Comparison of ENCODE assay signal across 8 mouse cellular contexts in genomic region chr3:153668447-153669290, GRCm38 (mm10). TPM values are rescaled to one million over a fixed set of nuclear protein-coding genes. Genes with fewer than 3 reads are reported as not detected.
DNase-seq lines count a peak whose midpoint lies in the region; ATAC-seq and TF ChIP-seq lines count a peak whose summit lies in the region.

No protein-coding gene starts in this region.

- TF ChIP-seq POLR2A in lung, adult 2 months (IDR thresholded peaks at IDR 0.05; ENCODE audit: borderline replicate concordance, extremely low read depth, low read depth, low read length) = no peak

- no peak for TF ChIP-seq CTCF in lung, embryonic 14.5 days (IDR thresholded peaks at IDR 0.05; ENCODE audit: low read depth)
- TF ChIP-seq CTCF in lung, adult 2 months (IDR thresholded peaks at IDR 0.05; ENCODE audit: insufficient read depth, low read length) = no peak

- ATAC-seq in lung, embryonic 14.5 days (ENCODE audit: insufficient read depth) = peak; percentile 20; the same call in 1 of the 2 replicates
- peak; percentile 25; the same call in 1 of the 2 replicates for ATAC-seq in neural tube, embryonic 14.5 days (ENCODE audit: low read depth)

- H3K27me3 ChIP-seq in lung, embryonic 14.5 days (ENCODE audit: insufficient read depth, low read length) = no peaks in the 10 kb centered on the region
- H3K27me3 ChIP-seq in heart, embryonic 10.5 days (ENCODE audit: insufficient read depth, poor library complexity, severe bottlenecking) = no peaks in the 10 kb centered on the region
- H3K27me3 ChIP-seq in neural tube, embryonic 14.5 days (ENCODE audit: control insufficient read depth, insufficient read depth, low read length) = no peaks in the 10 kb centered on the region

- no peaks in the 10 kb centered on the region for H3K9me3 ChIP-seq in lung, embryonic 14.5 days (ENCODE audit: low read depth, low read length)
- H3K9me3 ChIP-seq in heart, embryonic 10.5 days = no peaks in the 10 kb centered on the region
- H3K9me3 ChIP-seq in neural tube, embryonic 14.5 days (ENCODE audit: control insufficient read depth, low read length) = no peaks in the 10 kb centered on the region

- DNase-seq in lung, embryonic 14.5 days = peak; percentile 49
- no peak for DNase-seq in lung, adult 2 months
- no peak for DNase-seq in heart, embryonic 10.5 days (ENCODE audit: low spot score)
- peak; percentile 84 for DNase-seq in kidney, postnatal 36 days
- no peak for DNase-seq in thymus, postnatal 14 days
- DNase-seq in frontal cortex, postnatal 36 days (ENCODE audit: low spot score in 2 of 2) = no peak
- DNase-seq in testis, postnatal 10 days (ENCODE audit: low spot score) = no peak

- H3K36me3 ChIP-seq in lung, embryonic 14.5 days (ENCODE audit: insufficient read depth) = no peaks in the 10 kb centered on the region
- no peaks in the 10 kb centered on the region for H3K36me3 ChIP-seq in heart, embryonic 10.5 days
- no peaks in the 10 kb centered on the region for H3K36me3 ChIP-seq in neural tube, embryonic 14.5 days (ENCODE audit: control insufficient read depth, insufficient read depth, low read length)

- H3K27ac ChIP-seq in lung, embryonic 14.5 days (ENCODE audit: low read depth) = no peak overlapping the region
- peak overlapping the region; percentile 45; the same call in 1 of the 2 replicates for H3K27ac ChIP-seq in heart, embryonic 10.5 days
- H3K27ac ChIP-seq in neural tube, embryonic 14.5 days (ENCODE audit: low read depth, low read length) = no peak overlapping the region

- H3K4me1 ChIP-seq in lung, embryonic 14.5 days (ENCODE audit: insufficient read depth) = peaks cover 5% of the 10 kb centered on the region; the same call in 1 of the 2 replicates
- peaks cover 3% of the 10 kb centered on the region for H3K4me1 ChIP-seq in lung, adult 2 months (ENCODE audit: control insufficient read depth, insufficient read depth, low read length)
- H3K4me1 ChIP-seq in heart, embryonic 10.5 days = peaks cover 46% of the 10 kb centered on the region
- 0 out of 2 replicates have a peak, but pooled peaks cover 2% of the 10 kb centered on the region for H3K4me1 ChIP-seq in neural tube, embryonic 14.5 days (ENCODE audit: control insufficient read depth, insufficient read depth, low read length)

- H3K9ac ChIP-seq in lung, embryonic 14.5 days = no peak overlapping the region
- H3K9ac ChIP-seq in neural tube, embryonic 14.5 days (replicated peaks; ENCODE audit: low read depth, low read length) = no peak overlapping the region

- no peak overlapping the region for H3K4me3 ChIP-seq in lung, embryonic 14.5 days (ENCODE audit: low read depth, low read length)
- H3K4me3 ChIP-seq in lung, adult 2 months (replicated peaks; ENCODE audit: extremely low read depth, low read depth, low read length) = no peak overlapping the region
- H3K4me3 ChIP-seq in heart, embryonic 10.5 days = no peak overlapping the region
- no peak overlapping the region for H3K4me3 ChIP-seq in neural tube, embryonic 14.5 days (ENCODE audit: low read depth, low read length)

- WGBS in lung, embryonic 14.5 days = 68% methylated on average over 21 of the region's 21 CpGs
- WGBS in lung, adult 2 months = 66% methylated on average over 21 of the region's 21 CpGs
- 65% methylated on average over 21 of the region's 21 CpGs for WGBS in heart, embryonic 10.5 days
- 64% methylated on average over 21 of the region's 21 CpGs for WGBS in neural tube, embryonic 14.5 days

- H3K4me2 ChIP-seq in lung, embryonic 14.5 days = no peak overlapping the region
- H3K4me2 ChIP-seq in neural tube, embryonic 14.5 days (ENCODE audit: low read depth, low read length) = no peak overlapping the region

RNA-seq across cellular contexts. Expression of gene St6galnac3, which starts 56.3 kb away (rescaled TPM):
- polyA plus RNA-seq in lung, embryonic 14.5 days (2014; fragmentation: Nextera tagmentation; extraction: Ambion mirVana) = 34.1 and 34.8 TPM in 2 replicates
- 4.4 and 8.4 TPM in 2 replicates for polyA plus RNA-seq in lung, adult 2 months (2012; rRNA removed)
- polyA plus RNA-seq in heart, embryonic 10.5 days (2016; fragmentation: Nextera tagmentation; extraction: Ambion mirVana) = 26.7 and 38.4 TPM in 2 replicates
- polyA plus RNA-seq in neural tube, embryonic 14.5 days (2014; fragmentation: Nextera tagmentation; extraction: Ambion mirVana) = 25.6 and 29.1 TPM in 2 replicates

Comparison
In these comparisons a context has a peak if more than half of its experiments do, and no peak if none do; other contexts are left out.
1. DNase-seq: peak in lung, embryonic 14.5 days (single experiment) and kidney, postnatal 36 days (2 of 2); none in lung, adult 2 months (single experiment), heart, embryonic 10.5 days (single experiment), thymus, postnatal 14 days (single experiment), frontal cortex, postnatal 36 days (0 of 2) and testis, postnatal 10 days (single experiment).